Mouse (Mus musculus) bone marrow macrophage, adult 2 months (primary cell): ENCODE data around the gene Tmem176a.

ENCODE experiments used
- CTCF ChIP-seq: IDR thresholded peaks from 2 replicates; pipeline ENCODE4 v1.5.1; 2012; ENCODE audit warnings: low read depth, mild to moderate bottlenecking, low read length, moderate library complexity
- POLR2A ChIP-seq: IDR thresholded peaks from 2 replicates; pipeline ENCODE4 v1.6.1; 2012; ENCODE audit warnings: mild to moderate bottlenecking, low read depth, low read length, borderline replicate concordance

DNA sequence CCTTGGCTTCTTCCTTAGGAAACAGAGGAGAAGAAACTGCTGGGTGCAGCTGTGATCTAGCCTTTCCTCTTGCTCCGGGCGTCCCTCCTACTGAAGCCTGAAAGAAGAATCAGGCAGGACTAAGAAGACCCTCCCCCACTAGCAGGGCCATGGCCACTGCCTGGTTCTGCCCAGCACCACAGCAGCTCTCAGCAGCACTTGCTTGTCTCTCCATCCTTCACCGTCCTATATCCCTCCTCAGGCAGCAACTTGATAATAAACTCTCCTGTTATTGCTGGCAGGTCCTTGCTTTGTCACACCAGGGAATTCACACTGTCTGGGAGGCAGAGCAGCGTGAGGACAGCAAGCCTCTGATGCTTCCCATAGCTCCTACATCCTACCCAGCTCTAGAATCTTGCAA lies 4.4 kb downstream of the Tmem176a start:
- no peak for TF ChIP-seq CTCF
- no peak for TF ChIP-seq POLR2A
